Mouse (Mus musculus): ENCODE measurements around the gene Cacng8.

The Cacng8 gene

DNA sequence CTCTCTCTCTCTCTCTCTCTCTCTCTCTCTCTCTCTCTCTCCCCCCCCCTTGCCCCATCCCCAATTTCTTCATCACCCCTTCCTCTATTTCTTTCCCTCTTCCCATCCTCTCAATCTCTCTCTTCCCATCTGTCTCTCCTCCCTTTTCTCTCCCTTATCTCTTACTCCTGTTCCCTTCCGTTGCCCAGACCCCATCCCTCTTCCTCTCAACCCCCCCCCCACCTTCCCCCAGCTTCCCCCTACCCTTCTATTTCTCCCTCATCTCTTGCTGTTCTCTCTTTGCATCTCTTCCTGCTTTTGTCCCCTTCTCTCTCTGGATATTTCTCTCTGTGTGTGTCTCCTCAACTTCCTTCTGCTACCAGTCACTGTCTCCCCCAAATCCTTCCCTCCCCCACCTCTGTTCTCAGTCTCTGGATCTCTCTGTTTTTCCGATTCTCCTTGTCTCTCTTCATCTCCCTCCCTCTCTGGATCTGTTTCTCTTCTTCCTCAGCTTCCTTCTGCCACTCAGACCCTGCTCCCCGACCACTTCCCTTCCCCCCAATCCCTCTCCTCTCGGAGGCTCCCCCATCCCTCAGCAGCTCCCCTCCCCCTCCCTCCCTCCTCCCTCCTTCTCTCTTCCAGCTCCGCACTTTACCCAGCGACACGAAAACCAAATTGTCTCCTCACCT lies at the start of gene Cacng8:
Gene Cacng8, plus strand, starts transcription at position 271 of the 668 bp plus-strand sequence.
- DNase-seq (ENCODE audit: low spot score in 2 of 2), result no peak

- no peak for DNase-seq (ENCODE audit: low spot score in 2 of 2)
Observed at GRCm38 (mm10) chr7:3343861-3344260, 46.6 kb upstream of the Cacng8 start.

- no peak for DNase-seq (ENCODE audit: low spot score in 2 of 2)
Observed at GRCm38 (mm10) chr7:3345301-3345700, 45.2 kb upstream of the Cacng8 start.

DNA sequence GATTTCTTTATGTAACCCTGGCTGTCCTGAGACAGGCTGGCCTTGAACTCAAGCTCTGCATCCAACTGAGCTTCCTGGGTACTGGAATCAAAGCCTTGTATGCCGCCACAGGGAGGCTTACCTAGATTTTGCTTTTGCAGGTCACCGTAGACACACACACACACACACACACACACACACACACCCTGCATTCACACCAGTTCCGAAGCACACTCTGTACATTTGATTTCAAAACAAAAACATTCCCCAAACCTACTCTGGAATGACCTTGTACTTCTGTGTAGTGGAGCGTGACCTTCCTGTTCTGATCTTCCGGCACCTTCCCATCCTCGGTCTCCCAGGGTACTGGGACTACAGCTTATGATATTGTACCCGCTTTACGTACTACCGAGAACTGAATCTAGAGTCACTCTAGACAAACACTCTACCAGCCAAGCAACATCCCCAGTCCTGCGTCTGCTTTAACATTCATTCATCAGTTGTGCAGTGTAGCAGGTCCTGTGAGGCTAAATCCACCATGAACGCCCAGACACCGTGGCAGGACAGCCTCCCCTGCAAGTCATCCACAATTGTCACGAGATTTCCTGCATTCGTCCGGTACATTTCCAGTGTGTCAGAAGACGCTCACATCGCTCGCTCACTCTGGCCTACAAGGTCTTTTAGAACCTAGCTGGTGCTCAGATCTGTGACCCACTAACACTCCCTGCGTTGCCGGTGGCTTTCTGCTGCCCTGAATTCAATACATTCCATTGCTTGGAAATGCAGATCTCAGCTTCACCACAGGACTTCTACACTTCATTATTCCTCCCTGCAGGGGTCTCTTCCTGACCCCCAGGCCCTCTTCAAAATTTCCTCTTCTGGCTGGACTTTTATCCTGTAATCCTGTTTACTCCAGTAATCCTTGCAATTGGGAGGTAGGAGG lies 42.9 kb upstream of the Cacng8 start:
- DNase-seq (ENCODE audit: low spot score in 2 of 2), result no peak

DNA sequence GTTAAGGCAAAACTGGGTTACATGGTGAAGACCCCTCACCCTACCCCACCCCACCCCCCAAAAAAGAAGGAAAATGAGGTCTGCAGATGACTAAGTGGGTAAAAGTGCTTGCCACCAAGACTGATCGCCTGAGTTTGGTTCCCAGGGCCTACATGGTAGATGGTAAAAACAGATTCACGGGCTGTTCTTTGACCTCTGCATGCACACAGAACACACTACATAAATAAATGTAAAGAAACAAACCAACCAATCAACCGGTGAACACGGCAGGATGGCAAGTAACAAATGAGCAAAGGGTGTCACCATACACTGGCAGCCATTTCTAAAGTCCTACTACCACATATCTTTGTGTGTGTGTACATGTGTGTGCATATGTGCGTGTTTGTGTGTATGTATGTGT lies 42.2 kb upstream of the Cacng8 start:
- no peak for DNase-seq (ENCODE audit: low spot score in 2 of 2)

DNA sequence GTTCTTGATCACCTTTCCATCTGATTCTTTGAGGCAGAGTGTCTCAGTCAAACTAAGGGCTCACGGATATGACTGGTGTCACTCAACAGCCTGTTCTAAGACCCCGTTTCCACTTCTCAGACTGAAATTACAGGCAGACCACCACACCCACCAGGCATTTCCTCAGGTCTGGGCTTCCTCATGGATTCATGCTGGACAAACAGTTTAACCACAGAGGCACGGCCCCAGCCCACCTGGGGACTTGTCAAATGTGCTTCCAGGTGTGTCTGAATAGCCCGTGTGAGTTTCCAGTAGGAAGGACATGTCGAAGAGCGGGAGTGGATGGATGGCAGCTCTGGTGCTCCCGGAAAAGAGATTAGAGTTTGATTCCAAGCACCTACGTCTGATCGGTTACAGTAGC lies 40.7 kb upstream of the Cacng8 start:
- no peak for DNase-seq (ENCODE audit: low spot score in 2 of 2)

DNA sequence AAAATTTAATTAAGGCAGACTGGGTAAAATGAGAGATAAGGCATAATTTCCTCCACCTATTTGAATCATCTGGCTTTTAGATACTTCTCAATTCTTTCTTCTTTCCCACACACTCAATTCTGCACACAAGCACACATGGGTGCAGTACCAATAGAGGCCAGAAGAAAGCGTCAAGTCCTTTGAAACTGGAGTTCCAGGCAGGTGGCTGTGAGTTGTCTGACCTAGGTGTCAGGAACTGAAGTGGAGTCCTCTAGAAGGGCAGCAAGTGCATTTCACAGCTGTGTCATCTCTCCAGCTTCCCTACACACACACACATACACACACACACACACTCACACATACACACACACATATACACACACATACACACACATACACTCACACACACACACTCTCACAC lies 38.9 kb upstream of the Cacng8 start:
- DNase-seq (ENCODE audit: low spot score in 2 of 2), result no peak

GRCm38 (mm10) chr7:3354850-3355249 lies 35.6 kb upstream of the Cacng8 start:
- DNase-seq (ENCODE audit: low spot score in 2 of 2), result no peak

DNA sequence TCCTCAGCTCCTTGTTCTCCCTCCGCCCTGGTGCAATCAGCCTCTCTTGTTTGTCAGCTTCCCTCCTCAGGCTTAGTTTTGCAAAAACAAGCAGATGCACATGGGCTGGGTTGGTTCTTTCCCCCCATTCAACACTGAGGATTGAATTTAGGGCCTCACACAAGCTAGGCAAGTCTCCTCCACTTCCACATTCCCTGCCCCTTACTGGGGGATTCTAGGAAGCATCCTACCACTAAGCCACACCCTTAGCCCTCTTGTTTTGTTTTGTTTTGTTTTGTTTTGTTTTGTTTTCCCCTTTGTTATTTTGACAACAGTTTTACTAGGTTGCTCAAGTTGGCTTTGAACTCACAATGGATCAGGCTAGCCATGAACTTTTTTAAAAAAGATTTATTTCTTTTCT lies 29.8 kb upstream of the Cacng8 start:
- no peak for DNase-seq (ENCODE audit: low spot score in 2 of 2)

- DNase-seq (ENCODE audit: low spot score in 2 of 2), result no peak
Observed at GRCm38 (mm10) chr7:3365547-3366279, 24.8 kb upstream of the Cacng8 start.

DNA sequence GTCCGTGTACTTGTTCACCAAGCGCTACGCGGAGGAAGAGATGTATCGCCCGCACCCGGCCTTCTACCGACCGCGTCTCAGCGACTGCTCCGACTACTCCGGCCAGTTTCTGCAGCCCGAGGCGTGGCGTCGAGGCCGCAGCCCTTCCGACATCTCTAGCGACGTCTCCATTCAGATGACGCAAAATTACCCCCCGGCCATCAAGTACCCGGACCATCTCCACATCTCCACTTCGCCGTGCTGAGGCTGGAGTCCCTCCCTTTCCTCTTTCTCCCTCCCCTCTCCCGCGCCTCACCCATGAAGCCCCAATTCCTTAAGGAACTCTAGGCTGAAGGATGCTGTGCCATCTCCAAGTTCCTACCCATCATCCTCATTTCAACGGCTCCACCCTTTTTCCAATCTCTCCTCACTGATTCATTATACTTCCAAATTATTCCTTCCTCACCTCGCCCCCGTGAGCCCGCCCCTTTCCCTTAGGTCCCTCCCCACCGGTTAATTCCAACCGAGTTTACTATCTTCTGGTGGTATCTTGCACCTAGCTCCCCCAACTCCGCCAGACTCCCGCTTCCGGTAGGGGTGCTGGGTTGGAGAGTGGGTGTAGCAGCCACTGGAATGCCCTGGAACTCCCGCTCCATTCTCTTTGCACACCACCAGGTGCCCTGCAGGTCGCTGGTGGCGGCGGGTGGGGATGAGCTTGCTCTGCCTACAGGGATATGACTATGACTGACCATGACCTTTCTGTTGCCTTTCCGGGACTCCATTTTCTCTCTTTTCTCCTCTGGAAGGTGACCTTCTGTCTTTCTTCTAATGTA lies 23.6 kb upstream of the Cacng8 start:
- DNase-seq (ENCODE audit: low spot score in 2 of 2), result no peak

DNA sequence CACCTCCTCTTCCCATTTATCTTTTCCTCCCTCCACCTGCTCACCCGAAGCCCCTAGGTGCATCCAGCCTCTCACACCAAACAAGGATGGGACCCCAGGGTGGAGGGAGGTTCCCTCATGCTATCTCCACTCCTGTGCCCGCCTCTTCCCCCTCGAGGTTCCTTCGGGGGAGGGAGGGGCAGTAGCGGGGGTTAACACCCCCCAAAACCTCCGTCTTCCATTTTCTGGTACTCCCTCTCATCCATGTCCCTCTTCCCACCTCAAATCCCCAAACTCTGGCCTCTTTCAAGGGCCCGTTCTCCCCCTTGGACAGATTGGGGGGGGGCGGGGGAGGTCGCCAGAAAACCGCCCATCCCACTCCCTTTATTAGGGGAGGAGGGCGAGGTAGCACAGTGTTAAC lies 22.9 kb upstream of the Cacng8 start:
- DNase-seq (ENCODE audit: low spot score in 2 of 2), result no peak

GRCm38 (mm10) chr7:3368311-3368710 lies 22.2 kb upstream of the Cacng8 start:
- no peak for DNase-seq (ENCODE audit: low spot score in 2 of 2)

DNA sequence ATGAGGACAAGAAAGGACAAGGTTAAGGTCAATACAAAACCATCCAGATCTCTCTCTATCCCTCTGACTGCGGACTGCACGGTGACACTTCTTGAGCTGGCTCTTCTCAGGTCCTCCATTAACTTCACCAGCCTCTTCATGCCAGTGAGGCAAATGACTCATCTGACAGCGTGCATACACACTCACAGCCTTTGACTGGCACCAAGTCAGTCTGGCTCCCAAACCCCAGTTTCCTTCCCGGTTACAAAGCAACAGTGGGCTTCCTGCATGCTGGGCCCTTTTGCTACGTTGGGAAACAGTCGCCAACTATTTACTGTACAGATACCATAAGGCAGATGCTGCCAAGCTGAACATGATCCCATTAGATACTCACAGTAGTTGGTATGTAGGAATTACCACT lies 21.3 kb upstream of the Cacng8 start:
- no peak for DNase-seq (ENCODE audit: low spot score in 2 of 2)

- no peak for DNase-seq (ENCODE audit: low spot score in 2 of 2)
Observed at GRCm38 (mm10) chr7:3370407-3370806, 20.1 kb upstream of the Cacng8 start.

DNA sequence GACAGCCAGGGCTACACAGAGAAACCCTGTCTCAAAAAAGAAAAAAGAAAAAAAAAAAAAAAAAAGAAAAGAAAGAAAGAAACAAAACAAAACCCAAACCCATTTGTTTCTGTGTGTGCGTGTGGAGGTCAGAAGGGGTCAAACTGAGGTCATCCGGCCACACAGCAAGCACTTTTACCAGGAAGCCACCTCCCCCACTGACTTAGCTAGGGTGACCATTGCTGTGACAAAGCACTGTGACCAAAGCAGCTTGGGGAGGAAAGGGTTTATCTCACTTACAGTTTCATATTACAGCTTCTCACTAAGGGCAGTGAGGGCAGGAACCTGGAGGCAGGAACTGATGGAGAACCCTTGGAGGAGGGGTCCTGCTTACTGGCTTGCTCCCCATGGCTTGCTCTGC lies 18.1 kb upstream of the Cacng8 start:
- no peak for DNase-seq (ENCODE audit: low spot score in 2 of 2)

DNA sequence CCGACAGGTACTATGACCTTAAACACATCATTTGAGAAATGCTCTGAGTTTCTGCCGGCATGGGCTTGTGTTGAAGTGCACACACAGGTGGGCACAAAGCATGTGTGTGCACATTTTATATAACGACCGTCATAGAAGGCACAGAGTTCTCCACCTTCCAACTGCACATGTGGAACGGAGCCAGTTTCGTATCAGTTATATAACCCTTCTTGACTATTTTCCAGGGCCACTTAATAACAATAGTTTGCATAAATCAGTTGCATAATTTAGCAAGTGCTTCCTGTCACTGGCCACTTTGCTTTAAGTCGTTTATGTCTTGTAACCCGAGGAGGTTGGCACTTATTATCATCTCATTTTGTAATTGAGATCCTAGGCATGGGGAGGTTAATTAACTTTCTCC lies 16.7 kb upstream of the Cacng8 start:
- DNase-seq (ENCODE audit: low spot score in 2 of 2), result no peak

DNA sequence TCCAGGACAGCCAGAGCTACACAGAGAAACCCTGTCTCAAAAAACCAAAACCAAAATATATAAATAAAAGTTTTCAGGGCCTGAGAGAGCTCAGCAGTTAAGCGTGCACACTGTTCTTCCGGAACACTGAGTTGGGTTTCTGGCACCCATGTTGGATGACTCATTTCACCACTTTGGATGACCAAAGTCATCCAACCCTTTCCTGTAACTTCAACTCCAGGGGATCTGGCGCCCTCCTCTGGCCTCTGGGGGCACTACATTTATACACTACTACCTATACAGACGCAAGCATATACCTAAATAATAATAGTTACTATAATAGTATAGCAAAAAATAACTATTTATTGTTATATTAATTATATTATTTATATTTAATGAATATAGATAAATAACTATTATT lies 13.7 kb upstream of the Cacng8 start:
- peak; percentile 35 to 72 for DNase-seq (ENCODE audit: low spot score in 2 of 2)

- DNase-seq (ENCODE audit: low spot score in 2 of 2), result no peak
Observed at GRCm38 (mm10) chr7:3382123-3382522, 8.4 kb upstream of the Cacng8 start.

DNA sequence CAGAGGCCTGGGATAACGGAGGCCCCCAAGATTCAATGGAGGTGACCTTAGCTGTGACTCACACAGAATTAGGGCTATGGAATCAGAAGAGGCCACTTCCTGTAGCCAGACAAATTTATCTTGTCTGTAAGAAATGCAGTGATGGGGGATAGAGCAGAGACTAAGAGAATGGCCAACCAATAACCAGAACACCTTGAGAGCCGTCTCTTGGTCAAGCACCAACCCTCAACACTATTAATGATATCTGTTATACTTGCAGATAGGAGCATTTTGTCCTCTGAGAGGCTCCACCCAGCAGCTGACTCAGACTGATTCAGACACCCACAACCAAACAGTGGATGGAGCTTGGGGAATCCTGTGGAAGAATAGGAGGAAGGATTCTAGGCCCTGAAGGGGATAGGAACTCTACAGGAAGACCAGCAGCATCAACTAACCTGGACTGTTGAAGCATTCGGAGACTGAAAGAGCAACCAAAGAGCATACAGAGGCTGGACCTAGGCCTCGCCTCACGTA lies 5.6 kb upstream of the Cacng8 start:
- DNase-seq (ENCODE audit: low spot score in 2 of 2), result no peak

DNA sequence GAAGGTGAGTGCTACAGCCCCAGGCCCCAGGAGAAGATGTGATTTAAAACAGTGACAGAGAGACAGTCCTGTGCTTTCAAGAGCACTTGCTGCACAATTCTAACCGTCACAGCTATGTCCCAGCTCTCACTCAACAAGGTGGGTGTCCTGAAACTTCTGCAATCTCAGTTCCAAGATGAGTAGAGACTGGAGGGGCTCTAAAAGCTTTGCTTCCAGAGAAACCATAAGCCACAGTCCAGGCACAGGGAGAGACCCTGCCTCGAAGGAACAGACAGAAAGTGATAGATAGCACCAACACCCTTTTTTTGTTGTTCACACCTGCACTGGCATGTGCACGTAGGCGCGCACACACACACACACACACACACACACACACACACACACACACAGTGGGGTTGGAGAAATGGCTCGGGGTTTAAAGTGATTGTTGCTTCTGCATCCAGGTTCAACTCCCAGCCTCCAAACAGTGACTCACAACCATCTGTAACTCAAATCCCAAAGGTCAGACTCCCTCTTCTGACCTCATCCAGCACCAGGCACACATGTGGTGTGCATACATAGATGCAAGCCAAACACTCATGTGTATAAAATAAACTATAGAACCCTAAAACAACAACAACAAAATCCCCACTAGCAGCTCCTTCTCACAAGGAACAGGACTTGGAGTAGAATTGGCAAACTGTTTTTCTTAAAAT lies 4.3 kb upstream of the Cacng8 start:
- DNase-seq (ENCODE audit: low spot score in 2 of 2), result no peak

Data from spleen, postnatal 4 days (tissue).